Mouse (Mus musculus): ENCODE measurements around the gene Gm49369. TPM values are rescaled to one million over a fixed set of nuclear protein-coding genes. Genes with fewer than 3 reads are reported as not detected.
"Not testable (repeated sequence)": the region's sequence is repeated elsewhere in the genome, so short reads cannot be mapped to it uniquely, and the experiment has no call there.

Gm49369 gene
- total RNA-seq, 2 experiments from 2014 or later: 0.71 TPM; not detected in 1

GRCm38 (mm10) chr7:142373039-142373438, 9.4 kb downstream of the Gm49369 start:
- DNase-seq (ENCODE audit: low spot score in 2 of 2): no peak

DNA sequence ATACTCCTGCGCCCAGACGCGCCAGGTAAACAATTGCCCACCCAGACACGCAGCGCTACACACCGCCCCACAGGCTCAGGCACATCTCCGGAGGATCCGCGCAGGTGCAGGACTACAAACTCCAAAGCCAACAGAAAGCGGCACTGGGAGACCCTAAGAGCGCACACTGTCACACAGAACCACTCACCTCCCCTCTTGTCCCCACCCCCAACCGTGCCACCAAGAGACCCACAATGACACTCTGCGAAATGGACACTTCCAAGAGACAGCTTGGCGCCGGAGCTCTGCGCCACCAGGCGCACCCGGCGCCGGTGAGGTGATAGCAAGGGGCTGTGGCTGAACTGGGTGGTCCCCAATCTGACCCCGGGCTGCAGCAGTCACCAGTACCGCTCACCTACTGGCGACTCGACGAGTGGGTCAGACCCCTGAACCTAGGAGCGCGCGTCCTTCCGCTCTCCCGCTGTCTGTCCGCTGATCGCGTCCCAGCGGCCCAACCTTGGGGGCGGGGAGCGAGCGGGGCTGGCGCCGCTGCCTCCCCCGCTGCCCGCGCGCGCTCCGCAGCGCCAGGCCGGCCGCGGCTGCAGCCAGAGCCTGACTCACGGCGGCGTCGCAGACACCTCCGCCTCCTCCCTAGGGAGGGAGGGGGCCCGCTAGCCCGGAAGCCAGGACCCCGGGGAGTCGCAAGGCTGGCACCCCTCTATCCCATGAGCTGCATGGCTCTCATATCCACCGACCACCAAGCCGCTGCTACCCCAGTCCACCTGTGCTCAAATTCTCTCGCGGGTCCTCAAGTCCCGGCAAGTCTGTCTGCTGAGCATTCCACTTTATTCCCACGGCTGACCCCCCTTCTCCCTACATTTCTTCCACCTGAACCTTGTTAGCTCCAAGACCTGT, 10.5 kb downstream of the Gm49369 start:
- no peak for DNase-seq (ENCODE audit: low spot score in 2 of 2)

DNA sequence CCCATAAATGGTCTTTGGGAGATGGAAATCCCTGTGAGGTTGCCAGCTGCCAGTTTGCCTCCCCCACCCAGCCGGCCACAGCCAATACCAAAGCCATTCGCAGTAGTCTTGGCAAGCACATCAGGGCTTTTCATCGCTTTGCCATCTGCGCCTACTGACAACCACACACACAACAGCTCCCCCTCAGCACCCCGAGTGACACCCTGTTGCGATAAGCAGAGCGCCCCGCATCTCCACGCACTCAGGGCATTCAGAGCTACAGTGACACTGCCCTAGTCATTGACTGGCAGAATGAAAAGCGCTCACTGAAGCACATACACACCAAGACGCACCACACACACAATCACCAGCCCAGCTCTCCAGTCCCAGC, 11.1 kb downstream of the Gm49369 start:
- DNase-seq (ENCODE audit: low spot score in 2 of 2): peak; percentile 79 to 87

DNA sequence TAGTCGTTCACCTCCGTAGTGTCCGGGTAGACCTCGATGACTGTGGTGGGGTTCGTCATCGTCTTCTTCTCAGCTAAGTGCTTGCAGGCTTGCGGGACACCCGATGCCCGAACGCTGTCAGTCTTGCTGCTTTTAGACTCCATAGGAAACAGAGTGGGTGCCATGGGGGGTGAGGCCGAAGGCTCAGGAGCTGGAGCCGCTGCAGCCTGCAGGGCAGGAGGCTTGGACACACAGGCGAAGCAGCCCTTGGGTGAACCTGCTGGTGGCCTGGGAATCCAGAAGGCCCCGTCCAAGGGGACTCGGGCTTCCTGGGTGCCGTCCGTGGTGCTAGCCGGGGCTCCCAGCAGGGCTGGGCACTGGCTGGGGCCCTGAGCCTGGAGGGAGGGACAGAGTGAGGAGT, 11.5 kb downstream of the Gm49369 start:
- no peak for DNase-seq (ENCODE audit: low spot score in 2 of 2)

DNA sequence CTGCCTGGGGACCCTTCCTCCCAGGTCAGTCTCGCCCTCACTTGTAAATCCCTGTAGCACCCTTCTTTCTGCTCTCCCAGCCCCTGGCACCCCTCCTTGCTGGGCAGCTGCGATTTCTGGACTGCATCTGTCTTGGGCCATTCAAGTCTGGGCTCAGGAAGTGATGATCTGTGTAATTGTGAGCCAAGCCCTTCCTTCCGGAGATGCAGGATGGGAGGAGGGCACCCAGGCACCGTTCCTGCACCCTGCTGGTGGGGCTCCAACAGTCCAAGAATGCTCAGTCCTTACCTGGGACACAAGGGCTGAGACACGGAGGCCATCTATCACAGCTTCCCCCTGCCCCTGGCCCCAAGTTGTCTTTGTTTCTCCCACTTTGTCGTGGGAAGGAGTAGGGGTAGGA, 12.6 kb downstream of the Gm49369 start:
- DNase-seq (ENCODE audit: low spot score in 2 of 2): no peak

GRCm38 (mm10) chr7:142368856-142369255, 13.6 kb downstream of the Gm49369 start:
- peak in 1 of 2 experiments; percentile 67 for DNase-seq (ENCODE audit: low spot score in 2 of 2)

GRCm38 (mm10) chr7:142363107-142363506, 19.4 kb downstream of the Gm49369 start:
- no peak for DNase-seq (ENCODE audit: low spot score in 2 of 2)

DNA sequence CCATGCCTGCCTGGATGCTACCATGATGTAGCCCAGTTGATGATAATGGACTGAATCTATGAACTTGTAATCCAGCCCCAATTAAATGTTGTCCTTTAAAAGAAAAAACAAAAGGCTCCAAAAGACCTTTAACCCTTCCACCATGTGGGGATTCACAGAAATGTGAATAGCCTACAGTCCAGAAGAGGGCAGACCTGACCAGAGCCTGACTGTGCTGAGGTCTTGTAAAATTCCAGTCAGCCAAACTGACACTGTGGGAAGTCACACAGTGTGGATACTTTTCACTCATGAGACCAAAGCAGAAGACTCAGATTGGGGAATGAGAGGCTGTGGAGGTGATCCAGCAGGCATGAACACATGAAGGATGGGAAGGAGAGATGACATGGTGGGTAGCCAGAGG, 21.7 kb downstream of the Gm49369 start:
- no peak for DNase-seq (ENCODE audit: low spot score in 2 of 2)

- DNase-seq (ENCODE audit: low spot score in 2 of 2): no peak
Measured at GRCm38 (mm10) chr7:142359129-142359528, 23.3 kb downstream of the Gm49369 start.

DNA sequence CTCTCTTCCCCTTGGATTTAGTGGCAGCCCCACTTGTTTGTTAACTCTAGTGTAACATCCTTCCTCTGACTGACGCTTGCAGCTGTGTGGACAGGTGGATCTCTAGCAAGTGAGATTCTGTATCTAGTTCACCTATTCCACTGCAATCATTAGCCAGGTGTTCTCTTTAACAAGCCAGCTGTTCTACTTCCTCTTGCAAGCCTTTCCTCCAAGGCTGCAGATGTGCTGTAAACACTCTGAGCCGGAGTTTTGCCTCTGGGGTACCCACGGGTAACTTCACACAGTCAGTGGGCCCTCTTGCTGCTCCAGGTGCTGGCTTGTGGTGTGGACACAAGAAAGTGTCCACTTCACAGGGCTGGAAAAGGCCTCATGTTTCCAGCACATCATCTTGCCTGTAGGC, 24.9 kb downstream of the Gm49369 start:
- DNase-seq (ENCODE audit: low spot score in 2 of 2): no peak

DNA sequence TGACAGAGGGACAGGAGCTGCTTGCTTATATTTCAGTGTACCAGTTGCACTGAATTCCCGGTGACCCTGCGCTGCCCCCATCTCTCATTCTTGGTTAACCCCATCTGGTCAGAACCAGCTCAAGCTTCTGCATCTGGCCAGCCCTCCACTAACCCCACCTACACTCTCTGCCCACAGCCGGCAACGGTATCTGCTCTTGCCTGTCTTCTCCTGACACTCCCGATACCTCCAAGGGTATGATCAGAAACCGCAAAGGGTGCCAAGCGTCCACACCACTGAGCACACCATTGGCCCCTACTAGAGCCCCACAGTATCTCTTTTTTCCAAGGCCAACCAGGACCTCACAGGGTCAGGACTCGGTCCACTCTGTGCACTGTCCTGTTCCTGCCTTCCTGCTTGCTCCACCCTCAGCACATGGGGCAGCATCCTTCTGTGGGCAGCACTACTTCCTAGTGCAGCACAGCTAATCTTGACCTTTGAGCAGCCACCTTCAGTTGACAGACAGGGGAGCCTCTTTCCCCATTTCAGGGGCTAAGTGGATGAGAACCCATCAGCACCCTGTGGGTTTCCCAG, 27.7 kb downstream of the Gm49369 start:
- no peak for DNase-seq (ENCODE audit: low spot score in 2 of 2)

DNA sequence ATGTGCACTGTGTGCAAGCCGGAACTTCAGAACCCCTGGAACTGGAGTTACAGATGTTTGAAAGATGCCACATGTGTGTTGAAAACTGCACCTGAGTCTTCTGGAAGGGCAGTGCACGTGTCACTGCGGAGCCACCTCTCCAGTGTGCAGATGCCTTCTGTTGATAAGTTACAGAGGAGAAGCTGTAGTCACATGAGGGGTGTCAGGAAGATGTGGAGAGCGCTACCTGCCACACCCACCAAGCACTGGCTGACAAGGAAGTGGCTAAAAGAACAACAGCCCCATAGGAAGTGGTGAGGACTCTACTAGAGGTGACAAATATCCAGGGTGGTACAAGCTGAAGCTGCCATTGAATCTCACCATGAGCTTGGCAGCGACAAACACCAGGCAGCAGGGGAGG, 28.6 kb downstream of the Gm49369 start:
- DNase-seq (ENCODE audit: low spot score in 2 of 2): no peak

- DNase-seq (ENCODE audit: low spot score in 2 of 2): no peak
Measured at GRCm38 (mm10) chr7:142351569-142351968, 30.9 kb downstream of the Gm49369 start.

GRCm38 (mm10) chr7:142349308-142349961, 33.0 kb downstream of the Gm49369 start:
- peak in 1 of 2 experiments; percentile 68 for DNase-seq (ENCODE audit: low spot score in 2 of 2)

DNA sequence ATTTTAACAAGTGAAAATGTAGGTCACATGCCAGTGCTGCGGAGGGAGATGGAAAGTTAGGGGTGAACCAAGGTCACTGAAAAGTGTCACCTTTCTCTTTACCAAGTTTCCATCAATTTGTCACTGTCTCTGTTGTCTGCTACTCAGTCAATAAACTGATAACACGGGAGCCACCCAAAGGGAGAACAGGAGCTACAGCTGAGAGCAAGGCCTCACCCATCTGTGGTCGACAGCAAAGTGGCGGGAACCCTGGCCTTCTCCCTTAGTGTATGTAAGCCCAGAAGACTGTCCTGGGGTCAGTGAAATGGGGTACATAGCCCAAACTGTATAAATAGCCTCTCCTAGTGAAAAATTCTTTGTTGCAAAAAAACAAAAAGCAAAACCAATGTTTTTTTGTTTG, 34.9 kb downstream of the Gm49369 start:
- no peak for DNase-seq (ENCODE audit: low spot score in 2 of 2)

GRCm38 (mm10) chr7:142342247-142342640, 40.2 kb downstream of the Gm49369 start:
- DNase-seq (ENCODE audit: low spot score in 2 of 2): no peak

GRCm38 (mm10) chr7:142341564-142342246, 40.8 kb downstream of the Gm49369 start:
- no peak for DNase-seq (ENCODE audit: low spot score in 2 of 2)

DNA sequence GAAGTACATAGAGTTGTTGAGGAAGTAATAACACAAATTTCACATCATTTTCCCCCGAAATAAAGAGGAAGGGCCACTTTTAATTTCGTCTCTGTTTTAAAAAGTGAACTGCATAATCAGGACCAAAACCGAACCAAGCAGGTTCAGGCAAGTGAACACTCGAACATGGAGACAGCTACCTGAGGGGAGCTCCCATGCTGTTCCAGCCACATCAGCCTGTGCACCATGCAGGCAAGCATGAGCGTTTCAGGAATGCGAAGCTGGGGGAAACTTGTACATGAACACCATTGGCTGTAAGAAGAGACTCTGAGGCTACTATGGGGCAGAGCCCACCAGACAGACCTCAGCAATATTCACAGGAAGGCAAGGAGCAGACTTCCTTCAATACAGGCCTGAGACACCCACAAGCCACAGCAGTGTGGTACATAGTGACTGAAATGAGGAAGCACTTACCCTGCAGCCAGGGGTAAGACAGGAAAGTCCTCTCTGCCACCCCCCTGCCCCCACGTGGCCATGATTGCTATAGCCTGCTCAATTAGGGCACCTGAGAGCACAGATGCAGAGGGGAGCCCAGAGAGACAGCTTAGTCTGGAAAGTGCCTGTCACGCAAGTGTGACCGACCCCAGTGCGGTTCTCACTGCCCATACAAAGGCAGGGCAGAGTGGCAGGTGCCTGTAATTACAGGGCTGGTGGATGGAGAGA, 42.0 kb downstream of the Gm49369 start:
- DNase-seq (ENCODE audit: low spot score in 2 of 2): no peak

GRCm38 (mm10) chr7:142335151-142335550, 47.3 kb downstream of the Gm49369 start:
- DNase-seq (ENCODE audit: low spot score in 2 of 2): peak; percentile 41 to 59

- peak; percentile 88 to 93 for DNase-seq (ENCODE audit: low spot score in 2 of 2)
Measured at GRCm38 (mm10) chr7:142334246-142334645, 48.2 kb downstream of the Gm49369 start.

- DNase-seq (ENCODE audit: low spot score in 2 of 2): not testable (repeated sequence)
Measured at GRCm38 (mm10) chr7:142332741-142333140, 49.7 kb downstream of the Gm49369 start.

Data from layer of hippocampus, postnatal 14 days (tissue).